Mouse (Mus musculus): Measurements from ENCODE around the gene Med15. TPM values are rescaled to one million over a fixed set of nuclear protein-coding genes. Genes with fewer than 3 reads are reported as not detected.
A peak's percentile ranks its signal among the peaks of the same experiment; 100 is the strongest.

Gene Med15
- 27.4 and 31.3 TPM in 2 replicates for total RNA-seq (2017)

- ATAC-seq (replicated peaks in 1 of 2; ENCODE audit: insufficient read depth in 1 of 2, low FRiP score in 2 of 2, low TSS enrichment in 1 of 2, low read depth in 1 of 2, poor library complexity in 2 of 2, severe bottlenecking in 2 of 2), result no peak
Measured at GRCm38 (mm10) chr16:17732841-17733340, at the start of gene Med15. Med15 (minus strand) TSS chr16:17732891.

- ATAC-seq (replicated peaks in 1 of 2; ENCODE audit: insufficient read depth in 1 of 2, low FRiP score in 2 of 2, low TSS enrichment in 1 of 2, low read depth in 1 of 2, poor library complexity in 2 of 2, severe bottlenecking in 2 of 2), result no peak
Measured at GRCm38 (mm10) chr16:17779692-17780091, 47.0 kb upstream of the Med15 start.

- no peak for ATAC-seq (replicated peaks in 1 of 2; ENCODE audit: insufficient read depth in 1 of 2, low FRiP score in 2 of 2, low TSS enrichment in 1 of 2, low read depth in 1 of 2, poor library complexity in 2 of 2, severe bottlenecking in 2 of 2)
Measured at GRCm38 (mm10) chr16:17778223-17778622, 45.5 kb upstream of the Med15 start.

GRCm38 (mm10) chr16:17776828-17777227 lies 44.1 kb upstream of the Med15 start:
- ATAC-seq (replicated peaks in 1 of 2; ENCODE audit: insufficient read depth in 1 of 2, low FRiP score in 2 of 2, low TSS enrichment in 1 of 2, low read depth in 1 of 2, poor library complexity in 2 of 2, severe bottlenecking in 2 of 2), result peak; percentile 32 to 46; a peak in 1 of 4 replicates

GRCm38 (mm10) chr16:17771117-17771865 lies 38.6 kb upstream of the Med15 start:
- ATAC-seq (replicated peaks in 1 of 2; ENCODE audit: insufficient read depth in 1 of 2, low FRiP score in 2 of 2, low TSS enrichment in 1 of 2, low read depth in 1 of 2, poor library complexity in 2 of 2, severe bottlenecking in 2 of 2), result no peak

GRCm38 (mm10) chr16:17768834-17769233 lies 36.1 kb upstream of the Med15 start:
- no peak for ATAC-seq (replicated peaks in 1 of 2; ENCODE audit: insufficient read depth in 1 of 2, low FRiP score in 2 of 2, low TSS enrichment in 1 of 2, low read depth in 1 of 2, poor library complexity in 2 of 2, severe bottlenecking in 2 of 2)

GRCm38 (mm10) chr16:17764108-17764511 lies 31.4 kb upstream of the Med15 start:
- ATAC-seq (replicated peaks in 1 of 2; ENCODE audit: insufficient read depth in 1 of 2, low FRiP score in 2 of 2, low TSS enrichment in 1 of 2, low read depth in 1 of 2, poor library complexity in 2 of 2, severe bottlenecking in 2 of 2), result no peak

- peak; percentile 17 to 55; a peak in 3 of 4 replicates for ATAC-seq (replicated peaks in 1 of 2; ENCODE audit: insufficient read depth in 1 of 2, low FRiP score in 2 of 2, low TSS enrichment in 1 of 2, low read depth in 1 of 2, poor library complexity in 2 of 2, severe bottlenecking in 2 of 2)
Measured at GRCm38 (mm10) chr16:17761074-17761473, 28.4 kb upstream of the Med15 start.

- peak; percentile 19 to 34; a peak in 1 of 4 replicates for ATAC-seq (replicated peaks in 1 of 2; ENCODE audit: insufficient read depth in 1 of 2, low FRiP score in 2 of 2, low TSS enrichment in 1 of 2, low read depth in 1 of 2, poor library complexity in 2 of 2, severe bottlenecking in 2 of 2)
Measured at GRCm38 (mm10) chr16:17760657-17761056, 28.0 kb upstream of the Med15 start.

GRCm38 (mm10) chr16:17759813-17760321 lies 27.2 kb upstream of the Med15 start:
- peak; percentile 12 to 35; a peak in 1 of 4 replicates for ATAC-seq (replicated peaks in 1 of 2; ENCODE audit: insufficient read depth in 1 of 2, low FRiP score in 2 of 2, low TSS enrichment in 1 of 2, low read depth in 1 of 2, poor library complexity in 2 of 2, severe bottlenecking in 2 of 2)

GRCm38 (mm10) chr16:17759344-17759773 lies 26.7 kb upstream of the Med15 start, which contains the start of gene Klhl22:
Klhl22 (plus strand) TSS chr16:17759618.
- ATAC-seq (replicated peaks in 1 of 2; ENCODE audit: insufficient read depth in 1 of 2, low FRiP score in 2 of 2, low TSS enrichment in 1 of 2, low read depth in 1 of 2, poor library complexity in 2 of 2, severe bottlenecking in 2 of 2), result peak; percentile 55 to 71; a peak in 3 of 4 replicates

GRCm38 (mm10) chr16:17758902-17759301 lies 26.2 kb upstream of the Med15 start:
- peak in 1 of 2 experiments; percentile 18; a peak in 1 of 4 replicates for ATAC-seq (replicated peaks in 1 of 2; ENCODE audit: insufficient read depth in 1 of 2, low FRiP score in 2 of 2, low TSS enrichment in 1 of 2, low read depth in 1 of 2, poor library complexity in 2 of 2, severe bottlenecking in 2 of 2)

- no peak for ATAC-seq (replicated peaks in 1 of 2; ENCODE audit: insufficient read depth in 1 of 2, low FRiP score in 2 of 2, low TSS enrichment in 1 of 2, low read depth in 1 of 2, poor library complexity in 2 of 2, severe bottlenecking in 2 of 2)
Measured at GRCm38 (mm10) chr16:17757756-17758155, 25.1 kb upstream of the Med15 start.

GRCm38 (mm10) chr16:17753686-17754085 lies 21.0 kb upstream of the Med15 start:
- ATAC-seq (replicated peaks in 1 of 2; ENCODE audit: insufficient read depth in 1 of 2, low FRiP score in 2 of 2, low TSS enrichment in 1 of 2, low read depth in 1 of 2, poor library complexity in 2 of 2, severe bottlenecking in 2 of 2), result no peak

- ATAC-seq (replicated peaks in 1 of 2; ENCODE audit: insufficient read depth in 1 of 2, low FRiP score in 2 of 2, low TSS enrichment in 1 of 2, low read depth in 1 of 2, poor library complexity in 2 of 2, severe bottlenecking in 2 of 2), result no peak
Measured at GRCm38 (mm10) chr16:17753001-17753400, 20.3 kb upstream of the Med15 start.

- ATAC-seq (replicated peaks in 1 of 2; ENCODE audit: insufficient read depth in 1 of 2, low FRiP score in 2 of 2, low TSS enrichment in 1 of 2, low read depth in 1 of 2, poor library complexity in 2 of 2, severe bottlenecking in 2 of 2), result no peak
Measured at GRCm38 (mm10) chr16:17745067-17745466, 12.4 kb upstream of the Med15 start.

GRCm38 (mm10) chr16:17744536-17744935 lies 11.8 kb upstream of the Med15 start:
- peak; percentile 32 to 81 for ATAC-seq (replicated peaks in 1 of 2; ENCODE audit: insufficient read depth in 1 of 2, low FRiP score in 2 of 2, low TSS enrichment in 1 of 2, low read depth in 1 of 2, poor library complexity in 2 of 2, severe bottlenecking in 2 of 2)

GRCm38 (mm10) chr16:17743279-17743678 lies 10.6 kb upstream of the Med15 start:
- ATAC-seq (replicated peaks in 1 of 2; ENCODE audit: insufficient read depth in 1 of 2, low FRiP score in 2 of 2, low TSS enrichment in 1 of 2, low read depth in 1 of 2, poor library complexity in 2 of 2, severe bottlenecking in 2 of 2), result no peak

All from hematopoietic stem cell, adult 5-6 weeks (primary cell).